Mouse (Mus musculus): ENCODE measurements at regions not wholly inside any gene's neighbourhood (a gene's known extent, or its start where the extent isn't known, plus 50 kb on each side); places are given as distances from the start of the nearest gene placed in this dataset.

DNA sequence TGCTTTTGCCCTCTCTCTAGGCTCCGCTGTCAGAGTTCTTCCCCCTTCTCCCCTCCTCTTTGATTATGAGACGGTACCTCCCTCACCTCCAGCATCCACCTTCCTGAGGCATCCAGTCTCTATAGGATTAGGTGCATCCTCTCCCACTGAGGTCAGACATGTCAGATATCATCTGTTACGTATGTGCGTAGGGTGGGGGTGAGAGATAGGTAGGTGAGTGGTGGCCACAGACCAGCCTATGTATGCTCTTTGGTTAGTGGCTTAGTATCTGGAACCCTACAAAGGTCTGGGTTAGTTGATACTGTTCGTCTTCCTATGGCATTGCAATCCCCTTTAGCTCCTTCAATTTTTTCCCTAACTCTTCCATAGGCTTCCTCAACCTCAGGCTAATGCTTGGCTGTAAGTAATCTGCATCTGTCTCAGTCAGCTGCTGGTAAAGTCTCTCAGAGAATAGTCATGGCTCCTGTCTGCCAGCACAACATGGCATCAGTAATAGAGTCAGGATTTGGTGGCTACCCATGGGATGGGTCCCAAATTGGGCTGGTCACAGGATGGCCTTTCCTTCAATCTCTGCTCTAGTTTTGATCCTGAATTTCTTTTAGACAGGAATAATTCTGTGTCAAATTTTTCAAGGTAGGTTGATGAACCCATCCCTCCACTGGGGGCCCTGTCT lies 138.2 kb upstream of the Zic1 start:
- no peaks in the 10 kb centered on the region for H3K9me3 ChIP-seq (ENCODE audit: control insufficient read depth, low read length)
- WGBS, result 71% methylated on average over 5 of the region's 5 CpGs
- H3K9ac ChIP-seq (replicated peaks; ENCODE audit: low read length), result no peak overlapping the region
- H3K36me3 ChIP-seq (ENCODE audit: control insufficient read depth, insufficient read depth, low read length), result no peaks in the 10 kb centered on the region
- peak; percentile 43 for ATAC-seq (ENCODE audit: low FRiP score, low TSS enrichment)
- no peaks in the 10 kb centered on the region for H3K4me1 ChIP-seq (ENCODE audit: control insufficient read depth, insufficient read depth, low read length)
- H3K27me3 ChIP-seq (ENCODE audit: control insufficient read depth, insufficient read depth, low read length), result no peaks in the 10 kb centered on the region
- no peak overlapping the region for H3K27ac ChIP-seq (replicated peaks; ENCODE audit: low read depth, low read length)
- H3K4me2 ChIP-seq (ENCODE audit: low read length), result no peak overlapping the region
- H3K4me3 ChIP-seq (replicated peaks; ENCODE audit: low read depth, low read length), result no peak overlapping the region
- DNase-seq, result no peak

DNA sequence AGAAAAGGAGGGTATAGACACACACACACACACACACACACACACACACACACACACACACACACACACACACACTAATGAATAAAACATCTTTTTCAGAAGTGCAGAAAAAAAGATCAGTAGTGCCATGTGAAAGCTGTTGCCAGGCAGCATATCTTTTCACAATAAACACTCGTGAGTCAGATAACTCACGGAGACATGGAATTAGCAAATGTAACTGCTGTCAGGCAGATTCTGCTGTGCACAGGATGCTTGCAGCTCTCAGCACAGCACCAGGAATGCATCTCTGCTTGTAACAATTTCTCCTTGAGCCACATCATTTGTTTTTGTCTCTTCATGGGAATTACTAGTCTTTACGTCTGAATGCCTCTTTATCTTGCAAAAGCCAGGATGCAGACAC lies 111.0 kb upstream of the Zic1 start:
- Histone ChIP-seq H3K36me3 (ENCODE audit: control insufficient read depth, insufficient read depth, low read length) (no peaks in the 10 kb centered on the region), H3K4me2 (ENCODE audit: low read length) (no peak overlapping the region), H3K27ac (replicated peaks; ENCODE audit: low read depth, low read length) (no peak overlapping the region), H3K9ac (replicated peaks; ENCODE audit: low read length) (no peak overlapping the region), H3K4me1 (ENCODE audit: control insufficient read depth, insufficient read depth, low read length) (no peaks in the 10 kb centered on the region), H3K27me3 (ENCODE audit: control insufficient read depth, insufficient read depth, low read length) (no peaks in the 10 kb centered on the region), H3K9me3 (ENCODE audit: control insufficient read depth, low read length) (no peaks in the 10 kb centered on the region), H3K4me3 (replicated peaks; ENCODE audit: low read depth, low read length) (no peak overlapping the region)
- peak; percentile 57 for DNase-seq
- 5% methylated on average over 3 of the region's 3 CpGs for WGBS
- no peak for ATAC-seq (ENCODE audit: low FRiP score, low TSS enrichment)

DNA sequence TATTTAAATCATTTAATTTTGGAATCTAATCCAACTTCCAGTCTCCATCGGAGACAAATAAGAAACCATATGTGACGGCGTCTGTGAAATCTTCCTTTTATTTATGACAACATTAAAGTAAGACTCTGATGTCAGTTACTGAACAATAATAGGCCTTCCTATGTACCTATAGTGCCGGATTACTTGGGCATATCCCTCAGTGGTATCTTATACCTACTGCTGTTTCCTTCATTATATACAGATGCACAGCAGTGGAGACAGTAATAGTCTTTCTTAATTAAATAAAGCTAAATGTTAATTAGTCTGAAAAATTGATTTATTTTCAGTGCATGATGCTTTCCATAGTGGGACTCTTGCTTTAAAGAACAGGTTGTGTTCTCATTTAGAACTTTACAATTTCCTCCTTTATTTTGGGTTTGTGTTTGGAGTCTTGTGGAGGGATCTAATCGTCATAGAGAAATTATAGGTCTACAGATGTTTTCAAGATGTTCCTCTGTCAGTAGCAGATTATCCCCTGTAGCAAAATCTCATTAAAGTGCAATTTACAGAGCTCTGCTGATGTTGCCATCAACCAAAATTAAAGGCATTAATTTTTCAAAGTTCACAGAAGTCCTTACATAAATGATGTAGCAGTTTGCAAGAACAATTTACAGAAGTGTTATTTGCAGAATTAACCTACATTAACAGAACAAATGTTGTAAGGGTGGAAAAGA lies 97.3 kb upstream of the Zic1 start:
- DNase-seq (no peak), ATAC-seq (ENCODE audit: low FRiP score, low TSS enrichment) (no peak)
- Histone ChIP-seq H3K36me3 (ENCODE audit: control insufficient read depth, insufficient read depth, low read length) (no peaks in the 10 kb centered on the region), H3K27ac (replicated peaks; ENCODE audit: low read depth, low read length) (no peak overlapping the region), H3K9ac (replicated peaks; ENCODE audit: low read length) (no peak overlapping the region), H3K4me3 (replicated peaks; ENCODE audit: low read depth, low read length) (no peak overlapping the region), H3K4me2 (ENCODE audit: low read length) (no peak overlapping the region), H3K4me1 (ENCODE audit: control insufficient read depth, insufficient read depth, low read length) (no peaks in the 10 kb centered on the region), H3K27me3 (ENCODE audit: control insufficient read depth, insufficient read depth, low read length) (no peaks in the 10 kb centered on the region), H3K9me3 (ENCODE audit: control insufficient read depth, low read length) (no peaks in the 10 kb centered on the region)
- 81% methylated on average over 5 of the region's 5 CpGs for WGBS

DNA sequence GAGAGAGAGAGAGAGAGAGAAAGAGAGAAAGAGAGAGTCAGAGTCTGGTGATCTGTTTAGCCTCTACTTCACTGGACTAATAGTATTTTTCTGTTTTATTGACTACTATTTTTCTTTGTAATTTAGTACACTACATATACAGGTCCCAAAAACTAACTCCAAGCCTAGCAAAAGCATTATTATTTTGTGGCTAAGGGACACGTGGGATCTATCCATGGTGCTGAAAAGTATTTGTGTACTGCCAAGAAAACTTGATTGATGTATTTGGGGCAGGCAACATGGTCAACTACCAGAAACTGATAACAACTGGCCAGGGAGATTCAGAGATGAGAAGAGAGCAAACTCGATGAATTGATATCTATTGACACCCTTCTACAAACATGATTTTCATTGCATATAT lies 94.3 kb upstream of the Zic1 start:
- Histone ChIP-seq H3K27me3 (ENCODE audit: control insufficient read depth, insufficient read depth, low read length) (no peaks in the 10 kb centered on the region), H3K9me3 (ENCODE audit: control insufficient read depth, low read length) (no peaks in the 10 kb centered on the region), H3K9ac (replicated peaks; ENCODE audit: low read length) (no peak overlapping the region), H3K4me1 (ENCODE audit: control insufficient read depth, insufficient read depth, low read length) (no peaks in the 10 kb centered on the region), H3K36me3 (ENCODE audit: control insufficient read depth, insufficient read depth, low read length) (no peaks in the 10 kb centered on the region), H3K4me3 (replicated peaks; ENCODE audit: low read depth, low read length) (no peak overlapping the region), H3K4me2 (ENCODE audit: low read length) (no peak overlapping the region), H3K27ac (replicated peaks; ENCODE audit: low read depth, low read length) (no peak overlapping the region)
- ATAC-seq (ENCODE audit: low FRiP score, low TSS enrichment), result no peak
- no peak for DNase-seq
- 30% methylated on average over 2 of the region's 2 CpGs for WGBS

DNA sequence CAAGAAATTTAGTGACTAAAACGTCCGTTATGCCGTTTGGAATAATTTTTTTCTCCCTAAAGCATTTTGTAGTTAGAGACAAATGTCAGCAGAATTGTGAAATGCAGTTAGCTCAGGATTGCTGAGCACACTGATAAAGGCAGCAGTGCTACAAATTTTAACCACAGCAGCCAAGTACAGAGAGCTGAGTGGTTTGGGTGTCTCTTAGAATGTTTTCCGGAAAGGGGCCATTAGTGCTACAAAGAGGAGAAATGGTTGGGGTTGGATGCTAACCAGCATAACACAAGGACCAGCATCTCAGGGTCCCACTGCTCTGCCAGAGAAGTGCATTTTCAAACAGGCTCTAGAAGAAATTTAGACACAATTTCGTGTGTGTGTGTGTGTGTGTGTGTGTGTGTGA lies 91.2 kb upstream of the Zic1 start:
- DNase-seq (no peak), ATAC-seq (ENCODE audit: low FRiP score, low TSS enrichment) (no peak)
- H3K4me3 ChIP-seq (replicated peaks; ENCODE audit: low read depth, low read length), result no peak overlapping the region
- no peaks in the 10 kb centered on the region for H3K36me3 ChIP-seq (ENCODE audit: control insufficient read depth, insufficient read depth, low read length)
- H3K4me2 ChIP-seq (ENCODE audit: low read length), result no peak overlapping the region
- H3K27me3 ChIP-seq (ENCODE audit: control insufficient read depth, insufficient read depth, low read length), result no peaks in the 10 kb centered on the region
- no peaks in the 10 kb centered on the region for H3K4me1 ChIP-seq (ENCODE audit: control insufficient read depth, insufficient read depth, low read length)
- H3K27ac ChIP-seq (replicated peaks; ENCODE audit: low read depth, low read length), result no peak overlapping the region
- H3K9me3 ChIP-seq (ENCODE audit: control insufficient read depth, low read length), result no peaks in the 10 kb centered on the region
- no peak overlapping the region for H3K9ac ChIP-seq (replicated peaks; ENCODE audit: low read length)
- WGBS, result 68% methylated on average over 5 of the region's 5 CpGs

DNA sequence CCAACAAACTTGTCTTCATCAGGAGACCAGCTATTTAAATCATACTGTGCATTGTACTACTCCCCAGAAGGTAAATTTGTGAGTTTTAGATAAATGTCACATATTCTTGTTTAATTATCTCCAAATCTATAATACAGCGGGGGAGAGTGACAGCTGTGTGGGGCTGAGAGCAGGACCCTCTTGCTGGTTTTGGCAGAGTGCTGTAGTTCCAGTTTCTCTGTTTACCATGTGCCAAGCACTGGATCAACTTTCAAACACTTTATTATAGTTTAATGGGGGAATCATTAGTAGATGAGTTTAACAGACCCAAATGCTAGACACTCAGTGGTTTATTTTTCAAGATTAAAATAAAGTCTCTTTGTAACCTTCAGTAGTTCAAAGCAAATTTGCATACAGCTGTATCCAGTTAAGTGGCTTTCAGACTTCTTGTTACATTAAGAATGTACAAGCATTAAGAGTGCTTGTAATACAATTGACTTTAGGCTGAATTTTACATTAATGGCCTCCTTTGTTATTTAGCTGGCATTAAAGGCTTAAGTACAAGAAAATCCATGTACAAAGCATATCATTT lies 90.7 kb upstream of the Zic1 start:
- WGBS, result 44% methylated on average over 1 of the region's 1 CpGs
- Histone ChIP-seq H3K4me3 (replicated peaks; ENCODE audit: low read depth, low read length) (no peak overlapping the region), H3K27me3 (ENCODE audit: control insufficient read depth, insufficient read depth, low read length) (no peaks in the 10 kb centered on the region), H3K4me2 (ENCODE audit: low read length) (no peak overlapping the region), H3K9me3 (ENCODE audit: control insufficient read depth, low read length) (no peaks in the 10 kb centered on the region), H3K4me1 (ENCODE audit: control insufficient read depth, insufficient read depth, low read length) (no peaks in the 10 kb centered on the region), H3K36me3 (ENCODE audit: control insufficient read depth, insufficient read depth, low read length) (no peaks in the 10 kb centered on the region), H3K9ac (replicated peaks; ENCODE audit: low read length) (no peak overlapping the region), H3K27ac (replicated peaks; ENCODE audit: low read depth, low read length) (no peak overlapping the region)
- no peak for ATAC-seq (ENCODE audit: low FRiP score, low TSS enrichment)
- DNase-seq, result no peak

DNA sequence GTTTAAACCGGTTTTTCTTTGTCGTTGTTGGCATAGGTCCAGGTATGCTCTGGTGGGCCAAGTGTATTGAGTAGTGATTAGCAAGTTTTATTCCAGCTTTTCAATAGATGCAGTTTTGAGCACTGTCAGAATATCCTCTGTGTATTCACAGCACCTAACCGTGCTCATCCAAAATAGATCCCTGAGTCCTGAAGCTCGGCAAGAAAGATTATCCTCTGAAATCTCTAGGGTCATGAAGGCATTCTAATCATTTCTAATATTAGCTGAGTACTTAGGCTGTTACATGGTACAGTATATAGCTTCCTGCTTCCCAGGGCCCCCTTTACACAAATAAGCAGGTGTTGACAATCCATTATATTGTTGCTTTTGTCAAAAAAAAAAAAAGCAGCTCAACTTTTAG lies 73.5 kb upstream of the Zic1 start:
- Histone ChIP-seq H3K9ac (replicated peaks; ENCODE audit: low read length) (no peak overlapping the region), H3K9me3 (ENCODE audit: control insufficient read depth, low read length) (no peaks in the 10 kb centered on the region), H3K27ac (replicated peaks; ENCODE audit: low read depth, low read length) (no peak overlapping the region), H3K4me3 (replicated peaks; ENCODE audit: low read depth, low read length) (no peak overlapping the region), H3K4me1 (ENCODE audit: control insufficient read depth, insufficient read depth, low read length) (no peaks in the 10 kb centered on the region), H3K27me3 (ENCODE audit: control insufficient read depth, insufficient read depth, low read length) (no peaks in the 10 kb centered on the region), H3K36me3 (ENCODE audit: control insufficient read depth, insufficient read depth, low read length) (no peaks in the 10 kb centered on the region), H3K4me2 (ENCODE audit: low read length) (no peak overlapping the region)
- ATAC-seq (ENCODE audit: low FRiP score, low TSS enrichment) (no peak), DNase-seq (no peak)
- 56% methylated on average over 4 of the region's 4 CpGs for WGBS

Data from midbrain, embryonic 14.5 days (tissue).